Mouse (Mus musculus) intestine, embryonic 14.5 days (tissue): ENCODE results near the gene H2-Q7. TPM values are rescaled to one million over a fixed set of nuclear protein-coding genes. Genes with fewer than 3 reads are reported as not detected.
A peak's percentile ranks its signal among the peaks of the same experiment; 100 is the strongest.
"Not testable (repeated sequence)": the region's sequence is repeated elsewhere in the genome, so short reads cannot be mapped to it uniquely, and the experiment has no call there.

Source experiments
- ATAC-seq: fragments of 200-750 bp; cut with Nextera tagmentation; replicated peaks from 2 replicates; pipeline ENCODE4 v1.8.0; 2017; ENCODE audit warnings: low read depth, moderate number of reproducible peaks, moderate TSS enrichment, moderate library complexity; ENCODE audit not compliant: low FRiP score, low TSS enrichment
- DNase-seq: peaks from one replicate; pipeline ENCODE4 v3.0.0-alpha.2; 2018; ENCODE audit warnings: low spot score
- H3K27ac ChIP-seq: fragments of 300-500 bp; sonication (generic); 2 replicates; pipeline ENCODE4 v1.5.1; 2014; ENCODE audit warnings: low read depth, mild to moderate bottlenecking, control low read depth
- H3K27me3 ChIP-seq: fragments of 300-500 bp; sonication (generic); replicated peaks from 2 replicates; pipeline ENCODE4 v1.6.1; 2014; ENCODE audit warnings: low read length, control low read depth; ENCODE audit not compliant: control insufficient read depth, insufficient read depth
- H3K36me3 ChIP-seq: fragments of 300-500 bp; sonication (generic); 2 replicates; pipeline ENCODE4 v1.6.1; 2014; ENCODE audit warnings: low read length, control low read depth; ENCODE audit not compliant: control insufficient read depth, insufficient read depth
- H3K4me1 ChIP-seq: fragments of 300-500 bp; sonication (generic); replicated peaks from 2 replicates; pipeline ENCODE4 v1.6.1; 2014; ENCODE audit warnings: low read length, control low read depth, mixed read lengths; ENCODE audit not compliant: control insufficient read depth, insufficient read depth
- H3K4me2 ChIP-seq: fragments of 300-500 bp; sonication (generic); 2 replicates; pipeline ENCODE4 v1.6.1; 2014; ENCODE audit warnings: low read length
- H3K4me3 ChIP-seq: fragments of 300-500 bp; sonication (generic); 2 replicates; pipeline ENCODE4 v1.5.1; 2014; ENCODE audit warnings: low read depth, low read length, control low read depth, mixed read lengths
- H3K9ac ChIP-seq: fragments of 300-500 bp; sonication (generic); 2 replicates; pipeline ENCODE4 v1.6.1; 2014; ENCODE audit warnings: mild to moderate bottlenecking, low read length
- H3K9me3 ChIP-seq: fragments of 300-500 bp; sonication (generic); 2 replicates; pipeline ENCODE4 v1.6.1; 2016; ENCODE audit warnings: low read length, control low read depth; ENCODE audit not compliant: control insufficient read depth
- WGBS: fragments of 180-500 bp; shearing (Covaris S2); extraction: QIAGEN DNeasy Blood & Tissue Kit; methylation state at CpG from one replicate; pipeline ENCODE4 v1.1.7; 2014; 5-methylcytosine and 5-hydroxymethylcytosine counted together
- polyA plus RNA-seq: library from polyadenylated mRNA; unstranded; fragments of >200 nt; fragmentation: Nextera tagmentation; extraction: Ambion mirVana; gene quantifications from 2 replicates; pipeline ENCODE4 v1.2.1, GENCODE M21; 2014

Gene H2-Q7
- polyA plus RNA-seq, 1 experiment from 2014 or later: 8.1 TPM

GRCm38 (mm10) chr17:35439925-35440645, 1.1 kb downstream of the H2-Q7 start:
- not testable (repeated sequence) for H3K4me2 ChIP-seq, H3K4me3 ChIP-seq, H3K36me3 ChIP-seq, H3K9me3 ChIP-seq, H3K27ac ChIP-seq, ATAC-seq, H3K4me1 ChIP-seq, H3K9ac ChIP-seq
- WGBS: 56% methylated on average over 22 of the region's 27 CpGs
- H3K27me3 ChIP-seq: peaks cover 11% of the 10 kb centered on the region; the same call in 1 of the 2 replicates
- peak; percentile 58 for DNase-seq

GRCm38 (mm10) chr17:35442376-35442775, 3.4 kb downstream of the H2-Q7 start:
- H3K27ac ChIP-seq, H3K9ac ChIP-seq, H3K4me1 ChIP-seq, H3K4me2 ChIP-seq, H3K9me3 ChIP-seq, H3K4me3 ChIP-seq, H3K36me3 ChIP-seq, DNase-seq, ATAC-seq: not testable (repeated sequence)
- H3K27me3 ChIP-seq: peaks cover 11% of the 10 kb centered on the region; the same call in 1 of the 2 replicates
- WGBS: 89% methylated on average over 2 of the region's 2 CpGs

- H3K4me1 ChIP-seq, H3K36me3 ChIP-seq, DNase-seq, H3K27me3 ChIP-seq, H3K4me2 ChIP-seq, H3K9ac ChIP-seq, H3K27ac ChIP-seq, H3K9me3 ChIP-seq, H3K4me3 ChIP-seq, ATAC-seq: not testable (repeated sequence)
- WGBS: 93% methylated on average over 2 of the region's 2 CpGs
Observed at GRCm38 (mm10) chr17:35444510-35444909, 5.6 kb downstream of the H2-Q7 start.

- not testable (repeated sequence) for H3K27ac ChIP-seq, ATAC-seq
Observed at GRCm38 (mm10) chr17:35458247-35458646, 19.3 kb downstream of the H2-Q7 start.

GRCm38 (mm10) chr17:35460513-35461341, 21.8 kb downstream of the H2-Q7 start:
- H3K4me1 ChIP-seq, H3K9me3 ChIP-seq, H3K4me3 ChIP-seq, H3K9ac ChIP-seq, H3K27me3 ChIP-seq, DNase-seq, ATAC-seq, H3K36me3 ChIP-seq, H3K4me2 ChIP-seq, H3K27ac ChIP-seq: not testable (repeated sequence)
- no CpG with 5 or more reads among the region's 9 CpGs for WGBS

More at GRCm38 (mm10) chr17:35458247-35458646, 19.3 kb downstream of the H2-Q7 start:
- H3K4me3 ChIP-seq, DNase-seq, H3K9me3 ChIP-seq, H3K9ac ChIP-seq, H3K4me2 ChIP-seq, H3K27me3 ChIP-seq, H3K36me3 ChIP-seq, H3K4me1 ChIP-seq: not testable (repeated sequence)
- WGBS: no CpG with 5 or more reads among the region's 1 CpGs

- 10% methylated on average over 8 of the region's 8 CpGs for WGBS
Observed at GRCm38 (mm10) chr17:35465651-35466050, 26.7 kb downstream of the H2-Q7 start.

GRCm38 (mm10) chr17:35468936-35469335, 30.0 kb downstream of the H2-Q7 start:
- not testable (repeated sequence) for H3K9me3 ChIP-seq, H3K4me3 ChIP-seq, H3K36me3 ChIP-seq, H3K27ac ChIP-seq, ATAC-seq, DNase-seq, H3K4me1 ChIP-seq, H3K9ac ChIP-seq, H3K4me2 ChIP-seq
- 64% methylated on average over 3 of the region's 3 CpGs for WGBS
- peaks cover 23% of the 10 kb centered on the region for H3K27me3 ChIP-seq

More at GRCm38 (mm10) chr17:35465651-35466050, 26.7 kb downstream of the H2-Q7 start:
- not testable (repeated sequence) for ATAC-seq, H3K4me1 ChIP-seq, H3K36me3 ChIP-seq, H3K4me2 ChIP-seq, H3K9me3 ChIP-seq, H3K4me3 ChIP-seq, H3K27ac ChIP-seq, H3K9ac ChIP-seq
- DNase-seq: peak; percentile 84
- peaks cover 18% of the 10 kb centered on the region for H3K27me3 ChIP-seq

- peak within 1 kb of the TSS; percentile 16 for H3K9ac ChIP-seq
- H3K27me3 ChIP-seq: peaks cover 23% of the 10 kb centered on the region
- H3K9me3 ChIP-seq: no peaks in the 10 kb centered on the region
- ATAC-seq (no peak), DNase-seq (peak; percentile 57)
- H3K4me3 ChIP-seq: peak within 1 kb of the TSS; percentile 41
- H3K4me1 ChIP-seq: no peaks in the 10 kb centered on the region
- H3K36me3 ChIP-seq: no peaks in the 10 kb centered on the region
- H3K4me2 ChIP-seq: peak within 1 kb of the TSS; percentile 80
- WGBS: under 1% methylated on average over 70 of the region's 80 CpGs
- H3K27ac ChIP-seq: no peak within 1 kb of the TSS
Observed at GRCm38 (mm10) chr17:35469842-35470751, 31.1 kb downstream of the H2-Q7 start, which contains the start of gene H2-Q10. TSS of gene H2-Q10 (plus strand) at chr17:35470089.
